Mouse (Mus musculus): Measurements from ENCODE around the gene Aida.

DNA sequence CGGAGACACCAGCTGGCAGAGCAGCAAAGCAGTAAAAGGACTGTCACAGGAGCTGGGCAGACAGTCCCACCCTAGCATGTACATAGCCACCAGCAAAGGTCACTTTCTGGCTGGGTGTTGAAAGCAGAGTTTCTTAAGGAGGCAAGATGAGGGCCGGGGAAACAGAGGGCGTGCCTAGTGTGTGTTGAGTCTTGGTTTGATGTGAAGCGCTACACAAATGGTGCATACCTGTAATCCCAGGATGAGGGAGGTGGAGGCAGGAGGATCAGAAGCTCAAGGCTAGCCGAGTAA is 67.1 kb downstream of the Aida start:
- TF ChIP-seq EP300 (IDR thresholded peaks at IDR 0.05) (no peak), CTCF (IDR thresholded peaks at IDR 0.05) (no peak)

Measured in lung, postnatal 0 days (tissue).